Mouse (Mus musculus) heart, embryonic 10.5 days (tissue): ENCODE results near the gene Krtap10-4. TPM values are rescaled to one million over a fixed set of nuclear protein-coding genes. Genes with fewer than 3 reads are reported as not detected.

Experiments used
- DNase-seq: peaks from one replicate; pipeline ENCODE4 v3.0.0-alpha.2; 2017; ENCODE audit warnings: low spot score
- H3K27ac ChIP-seq: fragments of 300-500 bp; sonication (generic); 2 replicates; pipeline ENCODE4 v1.5.1; 2016; ENCODE audit warnings: mild to moderate bottlenecking
- H3K27me3 ChIP-seq: fragments of 300-500 bp; sonication (generic); 2 replicates; pipeline ENCODE4 v1.6.1; 2016; ENCODE audit warnings: mild to moderate bottlenecking; ENCODE audit not compliant: poor library complexity, insufficient read depth, severe bottlenecking
- H3K36me3 ChIP-seq: fragments of 300-500 bp; sonication (generic); 2 replicates; pipeline ENCODE4 v1.6.1; 2016; ENCODE audit warnings: mild to moderate bottlenecking, moderate library complexity
- H3K4me1 ChIP-seq: fragments of 300-500 bp; sonication (generic); 2 replicates; pipeline ENCODE4 v1.6.1; 2016; ENCODE audit warnings: mild to moderate bottlenecking
- H3K4me3 ChIP-seq: fragments of 300-500 bp; sonication (generic); 2 replicates; pipeline ENCODE4 v1.5.1; 2016; ENCODE audit warnings: mild to moderate bottlenecking, moderate library complexity
- H3K9me3 ChIP-seq: fragments of 300-500 bp; sonication (generic); 2 replicates; pipeline ENCODE4 v1.6.1; 2016; ENCODE audit warnings: mild to moderate bottlenecking, moderate library complexity
- WGBS: fragments of 180-500 bp; shearing (Covaris S2); methylation state at CpG from one replicate; pipeline ENCODE4 v1.1.7; 2016; 5-methylcytosine and 5-hydroxymethylcytosine counted together
- polyA plus RNA-seq: library from polyadenylated mRNA; unstranded; fragments of >200 nt; fragmentation: Nextera tagmentation; extraction: Ambion mirVana; gene quantifications from 2 replicates; pipeline ENCODE4 v1.2.1, GENCODE M21; 2016

Krtap10-4 gene
- polyA plus RNA-seq = not detected in 2 replicates

DNA sequence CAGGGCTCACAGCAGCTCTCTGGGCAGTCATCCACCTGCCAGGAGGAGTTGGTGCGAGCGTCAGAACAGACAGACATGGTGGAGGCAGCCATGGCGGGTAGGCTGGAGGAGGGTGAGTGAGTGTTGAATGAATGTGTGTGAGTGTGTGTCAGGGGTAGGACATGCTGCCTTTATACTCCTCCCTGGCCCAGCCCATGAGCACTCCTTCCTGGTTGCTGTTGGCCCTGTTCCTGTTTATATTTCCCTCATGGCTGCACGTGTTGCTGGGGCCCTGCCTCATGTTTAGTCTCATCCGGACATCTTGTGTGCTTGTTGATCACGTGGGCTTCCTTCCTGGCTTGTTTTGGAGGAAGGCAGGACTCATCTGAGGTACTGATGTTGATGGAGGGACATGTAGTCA is at the start of gene Krtap10-4:
TSS of gene Krtap10-4 (minus strand) at position 145 of the 400 bp plus-strand sequence.
- no peak for DNase-seq
- Histone ChIP-seq H3K9me3 (no peaks in the 10 kb centered on the region), H3K27ac (no peak within 1 kb of the TSS), H3K4me1 (no peaks in the 10 kb centered on the region), H3K4me3 (no peak within 1 kb of the TSS), H3K27me3 (no peaks in the 10 kb centered on the region), H3K36me3 (no peaks in the 10 kb centered on the region)
- WGBS = 69% methylated on average over 6 of the region's 6 CpGs

DNA sequence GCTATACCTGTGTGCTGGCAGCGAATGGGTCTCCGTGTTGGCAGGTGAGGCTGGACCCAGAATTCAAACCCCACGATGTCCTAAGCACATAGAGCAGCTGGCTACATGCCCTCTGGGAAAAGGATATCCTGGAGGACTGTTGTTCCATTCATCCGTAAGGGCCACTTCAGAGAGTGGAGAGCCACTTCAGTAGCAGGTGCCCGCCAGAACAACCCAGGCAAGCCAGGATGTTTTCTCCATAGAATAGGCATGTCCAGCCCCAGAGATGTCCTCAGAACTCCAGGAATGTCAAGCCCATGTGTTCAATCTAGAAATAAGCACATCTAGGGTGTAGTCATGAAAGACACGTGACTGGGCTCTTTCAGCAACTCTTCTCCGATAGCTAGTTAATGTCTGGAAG is 42.8 kb upstream of the Krtap10-4 start:
- H3K9me3 ChIP-seq = no peaks in the 10 kb centered on the region
- DNase-seq = no peak
- H3K4me3 ChIP-seq = no peak overlapping the region
- H3K27me3 ChIP-seq = no peaks in the 10 kb centered on the region
- no peaks in the 10 kb centered on the region for H3K36me3 ChIP-seq
- WGBS = 78% methylated on average over 7 of the region's 7 CpGs
- no peak overlapping the region for H3K27ac ChIP-seq
- H3K4me1 ChIP-seq = peaks cover 4% of the 10 kb centered on the region; the same call in 1 of the 2 replicates

DNA sequence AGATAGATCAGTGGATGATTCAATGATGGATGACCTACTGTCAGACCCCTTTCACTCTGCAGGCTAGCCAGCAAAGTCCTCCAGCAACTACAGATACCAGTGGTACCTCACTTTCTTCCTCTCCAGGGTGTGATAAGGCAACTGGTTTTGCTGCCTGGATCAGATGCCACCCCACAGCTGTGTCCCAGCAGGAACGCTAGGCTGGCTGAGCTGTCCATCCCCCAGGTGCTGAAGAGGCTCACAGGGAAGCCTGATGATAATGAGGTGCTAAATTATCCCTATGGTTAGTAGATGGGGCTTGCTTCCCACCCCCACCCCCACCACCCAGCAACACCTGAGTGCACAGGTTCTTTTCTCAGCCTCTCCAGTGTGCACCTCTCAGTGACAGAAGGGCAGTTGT is 40.7 kb upstream of the Krtap10-4 start:
- Histone ChIP-seq H3K27ac (no peak overlapping the region), H3K9me3 (no peaks in the 10 kb centered on the region), H3K4me3 (no peak overlapping the region), H3K36me3 (no peaks in the 10 kb centered on the region), H3K27me3 (no peaks in the 10 kb centered on the region), H3K4me1 (peaks cover 6% of the 10 kb centered on the region; the same call in 1 of the 2 replicates)
- 0% methylated on average over 1 of the region's 1 CpGs for WGBS
- DNase-seq = no peak

DNA sequence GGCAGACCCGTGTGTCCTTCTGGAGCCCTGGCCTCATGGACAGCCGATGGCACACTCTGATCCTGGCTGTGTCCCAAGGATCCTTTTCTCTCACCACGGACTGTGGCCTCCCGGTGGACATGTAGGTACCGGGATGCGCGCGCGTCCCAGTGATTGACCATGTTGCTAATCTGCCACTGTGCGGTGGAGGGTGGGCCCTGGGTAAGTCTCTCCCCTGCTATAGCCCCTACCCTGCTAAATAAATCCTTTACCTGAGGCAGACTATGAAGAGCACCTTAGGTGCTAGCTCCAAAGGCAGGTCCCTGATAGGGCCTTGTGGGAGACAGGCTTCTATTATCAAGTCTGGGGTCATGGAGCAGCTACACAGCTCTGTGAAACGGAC is 37.9 kb upstream of the Krtap10-4 start:
- Histone ChIP-seq H3K4me3 (peak overlapping the region; percentile 42), H3K9me3 (no peaks in the 10 kb centered on the region), H3K36me3 (no peaks in the 10 kb centered on the region), H3K27me3 (0 out of 2 replicates have a peak, but pooled peaks cover 8% of the 10 kb centered on the region), H3K4me1 (peaks cover 6% of the 10 kb centered on the region; the same call in 1 of the 2 replicates), H3K27ac (no peak overlapping the region)
- no peak for DNase-seq
- 34% methylated on average over 11 of the region's 11 CpGs for WGBS

DNA sequence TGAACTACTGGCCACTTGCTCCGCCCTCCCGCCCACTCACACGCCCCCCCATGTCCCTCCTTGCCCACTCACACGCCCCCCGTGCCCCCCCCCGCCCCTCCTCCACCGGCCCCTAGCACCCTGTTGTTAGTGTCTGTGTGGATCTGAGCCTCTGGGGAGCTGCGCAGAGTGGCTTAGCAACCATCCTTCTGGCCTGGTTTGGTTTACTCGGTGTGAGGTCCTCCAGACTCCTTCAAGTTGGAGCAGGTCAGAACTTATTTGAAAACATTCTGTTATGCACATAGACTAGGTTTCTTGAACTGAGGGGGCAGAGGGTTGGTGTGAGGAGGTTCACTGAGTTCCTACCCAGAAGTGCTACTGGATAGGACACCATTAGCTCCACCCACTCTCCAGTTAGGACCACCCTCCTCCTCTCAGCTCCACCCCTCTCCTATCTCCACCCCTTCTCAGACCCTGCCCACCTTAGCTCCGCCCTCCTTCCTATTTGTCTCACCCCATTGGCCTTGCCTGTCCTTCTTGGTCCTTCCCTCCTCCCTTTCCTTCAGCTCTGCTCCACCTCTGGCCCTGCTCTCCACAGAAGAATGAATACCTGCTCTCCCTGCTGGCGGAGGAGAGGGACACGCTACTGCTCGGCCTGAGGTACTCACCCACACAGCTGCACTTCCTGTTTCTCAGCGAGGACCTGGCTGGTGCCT is 37.3 kb upstream of the Krtap10-4 start:
- WGBS = 35% methylated on average over 14 of the region's 14 CpGs
- no peak for DNase-seq
- 0 out of 2 replicates have a peak, but pooled peaks cover 8% of the 10 kb centered on the region for H3K27me3 ChIP-seq
- H3K9me3 ChIP-seq = no peaks in the 10 kb centered on the region
- H3K36me3 ChIP-seq = no peaks in the 10 kb centered on the region
- H3K27ac ChIP-seq = no peak overlapping the region
- peak overlapping the region; percentile 42 for H3K4me3 ChIP-seq
- H3K4me1 ChIP-seq = peaks cover 6% of the 10 kb centered on the region; the same call in 1 of the 2 replicates

DNA sequence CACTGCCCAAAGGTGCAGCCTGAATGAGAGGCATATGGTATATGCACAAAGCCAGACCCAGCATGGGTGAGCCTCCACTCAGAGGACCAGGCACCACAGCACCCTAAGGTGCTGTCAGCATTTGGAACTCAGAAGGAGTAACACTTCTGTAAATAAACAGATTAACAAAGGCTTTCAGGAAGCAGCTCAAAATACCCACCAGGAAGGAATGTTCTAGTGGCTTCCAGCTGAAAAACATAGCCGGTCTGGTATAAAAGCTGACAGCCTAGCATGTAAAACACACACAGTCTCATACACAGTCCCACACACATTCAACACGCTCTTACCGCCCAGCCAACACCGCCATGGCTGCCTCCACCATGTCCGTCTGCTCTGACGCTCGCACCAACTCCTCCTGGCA is 34.8 kb upstream of the Krtap10-4 start, which contains the start of gene Gm3285:
TSS of gene Gm3285 (plus strand) at position 301 of the 400 bp plus-strand sequence.
- Histone ChIP-seq H3K4me3 (no peak within 1 kb of the TSS), H3K36me3 (no peaks in the 10 kb centered on the region), H3K9me3 (no peaks in the 10 kb centered on the region), H3K4me1 (peaks cover 6% of the 10 kb centered on the region; the same call in 1 of the 2 replicates), H3K27ac (no peak within 1 kb of the TSS), H3K27me3 (0 out of 2 replicates have a peak, but pooled peaks cover 8% of the 10 kb centered on the region)
- 45% methylated on average over 7 of the region's 7 CpGs for WGBS
- DNase-seq = no peak

DNA sequence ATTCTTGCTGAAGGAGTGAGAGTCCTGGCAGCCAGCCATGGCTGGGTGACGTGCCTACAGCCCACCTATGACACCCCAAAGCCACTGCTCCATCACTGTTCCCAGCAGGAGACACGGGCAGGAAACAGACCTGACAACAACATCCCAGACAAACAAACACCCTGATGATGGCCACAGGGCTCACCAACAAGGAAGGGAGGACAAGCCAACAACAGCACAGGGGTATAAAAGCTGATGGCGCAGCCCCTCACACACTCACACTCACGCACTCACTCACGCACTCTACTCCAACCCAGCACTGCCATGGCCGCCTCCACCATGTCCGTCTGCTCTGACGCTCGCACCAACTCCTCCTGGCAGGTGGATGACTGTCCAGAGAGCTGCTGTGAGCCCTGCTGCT is 25.7 kb upstream of the Krtap10-4 start, which contains the start of gene Gm10318:
TSS of gene Gm10318 (plus strand) at position 301 of the 400 bp plus-strand sequence.
- no peak for DNase-seq
- WGBS = 56% methylated on average over 9 of the region's 9 CpGs
- Histone ChIP-seq H3K27me3 (peaks cover 8% of the 10 kb centered on the region; the same call in 1 of the 2 replicates), H3K4me3 (no peak within 1 kb of the TSS), H3K9me3 (no peaks in the 10 kb centered on the region), H3K36me3 (no peaks in the 10 kb centered on the region), H3K4me1 (no peaks in the 10 kb centered on the region), H3K27ac (no peak within 1 kb of the TSS)

DNA sequence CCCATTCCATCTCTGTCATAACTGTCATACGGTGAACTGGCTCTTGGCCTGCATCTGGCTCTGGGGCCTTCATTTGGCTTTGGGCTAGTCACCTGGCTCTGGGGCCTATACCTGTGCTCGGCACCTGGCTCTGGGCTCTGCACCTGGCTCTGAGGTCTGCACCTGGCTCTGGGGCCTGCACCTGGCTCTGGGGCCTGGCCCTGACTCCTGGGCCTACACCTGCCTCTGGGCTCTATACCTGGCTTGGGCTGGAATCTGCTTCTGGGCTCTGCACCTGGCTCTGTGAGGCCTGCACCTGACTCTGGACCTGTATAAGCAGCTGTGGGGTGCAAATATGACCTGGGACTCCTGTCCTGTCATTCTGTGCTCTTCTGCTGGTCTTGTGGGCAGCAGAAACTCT is 20.6 kb upstream of the Krtap10-4 start:
- Histone ChIP-seq H3K36me3 (no peaks in the 10 kb centered on the region), H3K4me3 (no peak overlapping the region), H3K4me1 (no peaks in the 10 kb centered on the region), H3K27me3 (peaks cover 4% of the 10 kb centered on the region; the same call in 1 of the 2 replicates), H3K27ac (no peak overlapping the region), H3K9me3 (0 out of 2 replicates have a peak, but pooled peaks cover 4% of the 10 kb centered on the region)
- 84% methylated on average over 2 of the region's 2 CpGs for WGBS
- no peak for DNase-seq

DNA sequence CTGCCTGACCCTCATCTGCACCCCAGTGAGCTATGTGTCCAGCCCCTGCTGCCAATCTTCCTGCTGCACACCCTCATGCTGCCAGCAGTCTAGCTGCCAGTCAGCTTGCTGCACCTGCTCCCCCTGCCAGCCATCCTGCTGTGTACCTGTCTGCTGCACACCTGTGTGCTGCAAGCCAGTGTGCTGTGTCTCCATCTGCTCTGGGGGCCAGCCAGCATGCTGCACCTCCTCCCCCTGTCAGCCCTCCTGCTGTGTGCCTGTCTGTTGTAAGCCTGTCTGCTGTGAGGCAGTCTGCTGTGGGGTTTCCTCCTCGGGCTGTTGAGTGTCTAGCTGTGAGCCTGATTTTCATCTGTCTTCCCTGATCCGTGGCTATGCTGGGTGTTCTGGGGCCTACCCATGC is 20.1 kb upstream of the Krtap10-4 start:
- H3K36me3 ChIP-seq = no peaks in the 10 kb centered on the region
- H3K9me3 ChIP-seq = 0 out of 2 replicates have a peak, but pooled peaks cover 4% of the 10 kb centered on the region
- 11% methylated on average over 2 of the region's 2 CpGs for WGBS
- no peaks in the 10 kb centered on the region for H3K4me1 ChIP-seq
- no peaks in the 10 kb centered on the region for H3K27me3 ChIP-seq
- no peak overlapping the region for H3K4me3 ChIP-seq
- no peak overlapping the region for H3K27ac ChIP-seq
- no peak for DNase-seq

DNA sequence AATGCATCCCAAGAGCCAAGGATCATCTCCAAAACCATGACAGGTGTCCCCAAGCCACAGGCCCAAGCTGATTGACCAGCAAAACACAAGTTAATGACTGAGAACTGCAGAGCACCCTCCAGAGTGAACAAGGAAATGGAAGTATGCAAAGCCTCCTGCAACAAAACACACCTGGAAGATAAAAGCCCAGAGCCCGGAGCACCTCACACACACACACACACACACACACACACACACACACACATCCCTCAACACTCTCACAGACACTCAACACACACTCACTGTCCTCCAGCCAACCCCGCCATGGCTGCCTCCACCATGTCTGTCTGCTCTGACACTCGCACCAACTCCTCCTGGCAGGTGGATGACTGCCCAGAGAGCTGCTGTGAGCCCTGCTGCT is 19.6 kb upstream of the Krtap10-4 start, which contains the start of gene Gm36176:
TSS of gene Gm36176 (plus strand) at position 301 of the 400 bp plus-strand sequence.
- Histone ChIP-seq H3K4me1 (no peaks in the 10 kb centered on the region), H3K36me3 (no peaks in the 10 kb centered on the region), H3K4me3 (no peak within 1 kb of the TSS), H3K9me3 (0 out of 2 replicates have a peak, but pooled peaks cover 4% of the 10 kb centered on the region), H3K27ac (no peak within 1 kb of the TSS), H3K27me3 (no peaks in the 10 kb centered on the region)
- WGBS = 59% methylated on average over 3 of the region's 3 CpGs
- no peak for DNase-seq

DNA sequence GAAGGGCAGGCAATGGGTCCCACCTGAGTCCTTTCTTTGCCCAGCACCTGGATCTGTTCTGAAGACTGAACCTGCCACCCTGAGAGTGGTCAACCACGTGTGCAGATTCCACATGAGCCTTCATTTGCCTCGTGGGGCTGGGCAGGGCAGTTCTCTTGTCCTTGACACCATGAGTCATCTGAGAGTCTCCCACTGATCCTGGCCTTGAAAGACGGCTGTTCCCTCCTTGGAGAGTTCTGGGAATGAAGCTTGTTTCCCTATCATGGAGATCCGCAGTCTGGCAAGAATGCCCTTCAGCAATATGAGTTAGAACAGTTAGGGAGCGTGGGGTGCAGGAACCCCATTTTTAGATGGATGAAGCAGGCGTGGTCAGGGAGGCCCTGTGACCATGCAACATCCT is 12.1 kb upstream of the Krtap10-4 start:
- Histone ChIP-seq H3K4me3 (no peak overlapping the region), H3K27ac (no peak overlapping the region), H3K9me3 (0 out of 2 replicates have a peak, but pooled peaks cover 7% of the 10 kb centered on the region), H3K36me3 (no peaks in the 10 kb centered on the region), H3K4me1 (no peaks in the 10 kb centered on the region), H3K27me3 (no peaks in the 10 kb centered on the region)
- WGBS = 66% methylated on average over 6 of the region's 6 CpGs
- DNase-seq = no peak

DNA sequence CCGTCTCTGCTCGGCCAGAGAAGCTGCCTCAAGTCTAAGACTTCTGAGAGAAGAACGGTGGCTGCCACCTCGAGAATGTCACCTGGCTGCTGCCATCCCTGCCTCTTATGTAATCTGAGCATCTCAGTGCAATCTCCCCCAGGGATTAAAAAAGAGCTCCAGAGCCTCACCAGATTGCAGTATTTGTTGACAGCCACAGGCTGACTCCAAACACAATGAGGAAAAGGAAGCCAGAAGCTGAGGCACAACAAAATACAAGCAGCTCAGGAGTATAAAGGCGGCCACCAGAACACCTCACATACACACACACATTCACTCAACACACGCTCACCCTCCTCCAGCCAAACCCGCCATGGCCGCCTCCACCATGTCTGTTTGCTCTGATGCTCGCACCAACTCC is 8.8 kb upstream of the Krtap10-4 start, which contains the start of gene Krtap10-10:
TSS of gene Krtap10-10 (plus strand) at position 301 of the 400 bp plus-strand sequence.
- H3K4me1 ChIP-seq = no peaks in the 10 kb centered on the region

DNA sequence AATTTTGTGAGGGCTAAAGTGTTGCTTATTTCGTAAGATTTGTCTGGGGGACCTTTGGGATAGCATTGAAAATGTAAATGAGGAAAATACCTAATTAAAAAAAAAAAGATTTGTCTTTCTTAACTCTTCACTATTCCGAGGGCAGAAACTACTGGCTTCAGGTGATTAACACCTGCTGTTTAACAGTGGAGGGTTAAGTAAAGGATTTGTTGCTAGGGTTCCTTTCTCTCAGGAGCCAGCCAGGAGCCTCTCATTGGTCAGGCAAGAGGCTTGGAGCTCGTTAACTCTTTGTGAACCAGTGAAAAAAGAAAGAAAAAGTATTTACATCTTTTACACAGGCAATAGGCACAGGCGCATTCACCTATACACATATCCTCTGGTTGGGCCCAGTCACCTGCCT is 7.7 kb downstream of the Krtap10-4 start:
- Histone ChIP-seq H3K27me3 (no peaks in the 10 kb centered on the region), H3K27ac (no peak overlapping the region)
- WGBS = 34% methylated on average over 4 of the region's 4 CpGs

More for the DNA sequence above, 8.8 kb upstream of the Krtap10-4 start, which contains the start of gene Krtap10-10:
- no peak for DNase-seq
- no peak within 1 kb of the TSS for H3K27ac ChIP-seq
- H3K27me3 ChIP-seq = no peaks in the 10 kb centered on the region
- H3K4me3 ChIP-seq = no peak within 1 kb of the TSS
- H3K36me3 ChIP-seq = no peaks in the 10 kb centered on the region
- H3K9me3 ChIP-seq = no peaks in the 10 kb centered on the region
- WGBS = 71% methylated on average over 9 of the region's 9 CpGs

More for the DNA sequence above, 7.7 kb downstream of the Krtap10-4 start:
- H3K36me3 ChIP-seq = no peaks in the 10 kb centered on the region
- no peaks in the 10 kb centered on the region for H3K9me3 ChIP-seq
- H3K4me1 ChIP-seq = no peaks in the 10 kb centered on the region
- no peak for DNase-seq
- H3K4me3 ChIP-seq = no peak overlapping the region
